Mouse (Mus musculus) MEL (cell line): ENCODE results near the gene Myzap. TPM values are rescaled to one million over a fixed set of nuclear protein-coding genes. Genes with fewer than 3 reads are reported as not detected.
A peak's percentile ranks its signal among the peaks of the same experiment; 100 is the strongest.

Source experiments
- DNase-seq: peaks from one replicate; pipeline ENCODE4 v3.0.0; 2011; ENCODE audit warnings: low read depth, low spot score
- H3K27ac ChIP-seq: 2 replicates; pipeline ENCODE4 v1.5.1; 2012; ENCODE audit warnings: low read depth, mild to moderate bottlenecking, control low read depth, low read length, moderate library complexity; ENCODE audit not compliant: control insufficient read depth
- H3K27me3 ChIP-seq, 2 experiments: fragments of 150-350 bp in 1 of 2; sonication (generic) in 1 of 2; 2 replicates each; pipeline ENCODE4 v1.6.1; 2012; ENCODE audit warnings: low read length in 2 of 2, mild to moderate bottlenecking in 2 of 2, improper control_type of control experiment in 1 of 2, moderate library complexity in 1 of 2; ENCODE audit not compliant: insufficient read depth in 2 of 2, control insufficient read depth in 1 of 2
- H3K36me3 ChIP-seq, 2 experiments: 2 replicates each; pipeline ENCODE4 v1.6.1; 2012 to 2014; ENCODE audit warnings: low read length in 2 of 2, improper control_type of control experiment in 1 of 2, inconsistent platforms in 1 of 2, mild to moderate bottlenecking in 1 of 2; ENCODE audit not compliant: insufficient read depth in 2 of 2, control insufficient read depth in 1 of 2
- H3K4me1 ChIP-seq, 2 experiments: fragments of 150-350 bp in 1 of 2; sonication (generic) in 1 of 2; 2 replicates each; pipeline ENCODE4 v1.6.1; 2012; ENCODE audit warnings: low read length in 2 of 2, improper control_type of control experiment in 1 of 2, mild to moderate bottlenecking in 1 of 2; ENCODE audit not compliant: insufficient read depth in 2 of 2, control insufficient read depth in 1 of 2
- H3K4me3 ChIP-seq, 2 experiments: fragments of 150-350 bp in 1 of 2; sonication (generic) in 1 of 2; 2 replicates each; pipeline ENCODE4 v1.5.1; 2012; ENCODE audit warnings: low read depth in 2 of 2, low read length in 2 of 2, mild to moderate bottlenecking in 2 of 2, moderate library complexity in 2 of 2, control low read depth in 1 of 2, improper control_type of control experiment in 1 of 2; ENCODE audit not compliant: control insufficient read depth in 1 of 2, insufficient read depth in 1 of 2
- H3K79me2 ChIP-seq: 2 replicates; pipeline ENCODE4 v1.6.1; 2012; ENCODE audit warnings: mild to moderate bottlenecking, low read length, moderate library complexity; ENCODE audit not compliant: control insufficient read depth, poor library complexity, insufficient read depth
- H3K9ac ChIP-seq: 2 replicates; pipeline ENCODE4 v1.6.1; 2012; ENCODE audit warnings: low read depth, mild to moderate bottlenecking, control low read depth, low read length, moderate library complexity; ENCODE audit not compliant: control insufficient read depth, poor library complexity, severe bottlenecking
- H3K9me3 ChIP-seq: fragments of 150-350 bp; sonication (generic); replicated peaks from 2 replicates; pipeline ENCODE4 v1.6.1; 2012; ENCODE audit warnings: mild to moderate bottlenecking, low read length, improper control_type of control experiment, moderate library complexity; ENCODE audit not compliant: insufficient read depth
- BHLHE40 ChIP-seq: IDR thresholded peaks from 2 replicates; pipeline ENCODE4 v1.6.1; 2012; ENCODE audit warnings: low read depth, mild to moderate bottlenecking, inconsistent platforms, low read length, improper control_type of control experiment, borderline replicate concordance
- CHD2 ChIP-seq: IDR thresholded peaks from 2 replicates; pipeline ENCODE4 v1.6.1; 2011; ENCODE audit warnings: low read length, improper control_type of control experiment
- CTCF ChIP-seq, 3 experiments: IDR thresholded peaks in 2 of 3; conservative IDR thresholded peaks in 1 of 3; 2 replicates each; pipeline ENCODE4 v1.5.1; 2011 to 2012; ENCODE audit warnings: low read length in 3 of 3, low read depth in 2 of 3, mild to moderate bottlenecking in 2 of 3, improper control_type of control experiment in 1 of 3, inconsistent platforms in 1 of 3, mixed read lengths in 1 of 3, moderate library complexity in 1 of 3; ENCODE audit not compliant: control insufficient read depth in 1 of 3, insufficient read depth in 1 of 3, poor library complexity in 1 of 3, severe bottlenecking in 1 of 3
- ELF1 ChIP-seq: IDR thresholded peaks from 2 replicates; pipeline ENCODE4 v1.6.1; 2014; ENCODE audit warnings: low read depth, mild to moderate bottlenecking, inconsistent platforms, low read length, improper control_type of control experiment, moderate library complexity
- ETS1 ChIP-seq: IDR thresholded peaks from 2 replicates; pipeline ENCODE4 v1.6.1; 2012; ENCODE audit warnings: low read depth, mild to moderate bottlenecking, inconsistent platforms, low read length, improper control_type of control experiment, moderate library complexity
- GABPA ChIP-seq: IDR thresholded peaks from 2 replicates; pipeline ENCODE4 v1.6.1; 2012; ENCODE audit warnings: low read depth, mild to moderate bottlenecking, inconsistent platforms, low read length, improper control_type of control experiment, moderate library complexity
- GATA1 ChIP-seq: IDR thresholded peaks from 2 replicates; pipeline ENCODE4 v1.6.1; 2011; ENCODE audit warnings: low read depth, low read length, improper control_type of control experiment
- JUND ChIP-seq: IDR thresholded peaks from 2 replicates; pipeline ENCODE4 v1.6.1; 2011; ENCODE audit warnings: low read depth, mild to moderate bottlenecking, improper control_type of control experiment, low read length
- KAT2A ChIP-seq: conservative IDR thresholded peaks from 2 replicates; pipeline ENCODE4 v1.6.1; 2012; ENCODE audit warnings: low read depth, low read length, improper control_type of control experiment, inconsistent platforms
- MAFK ChIP-seq: IDR thresholded peaks from 2 replicates; pipeline ENCODE4 v1.6.1; 2011; ENCODE audit warnings: low read depth, mild to moderate bottlenecking, low read length, improper control_type of control experiment, borderline replicate concordance
- MXI1 ChIP-seq: IDR thresholded peaks from 2 replicates; pipeline ENCODE4 v1.6.1; 2011; ENCODE audit warnings: mild to moderate bottlenecking, low read depth, low read length, improper control_type of control experiment
- RAD21 ChIP-seq: IDR thresholded peaks from 2 replicates; pipeline ENCODE4 v1.6.1; 2011; ENCODE audit warnings: mild to moderate bottlenecking, low read depth, low read length, improper control_type of control experiment
- RCOR1 ChIP-seq: IDR thresholded peaks from 2 replicates; pipeline ENCODE4 v1.6.1; 2012; ENCODE audit warnings: low read depth, mild to moderate bottlenecking, inconsistent platforms, low read length, improper control_type of control experiment
- SIN3A ChIP-seq: IDR thresholded peaks from 2 replicates; pipeline ENCODE4 v1.6.1; 2012; ENCODE audit warnings: low read length, improper control_type of control experiment, inconsistent platforms
- SMC3 ChIP-seq: IDR thresholded peaks from 2 replicates; pipeline ENCODE4 v1.6.1; 2011; ENCODE audit warnings: low read depth, low read length, improper control_type of control experiment
- TAL1 ChIP-seq: IDR thresholded peaks from 2 replicates; pipeline ENCODE4 v1.6.1; 2012; ENCODE audit warnings: mild to moderate bottlenecking, inconsistent platforms, low read length, moderate library complexity, mixed read lengths
- UBTF ChIP-seq: IDR thresholded peaks from 2 replicates; pipeline ENCODE4 v1.6.1; 2012; ENCODE audit warnings: low read depth, mild to moderate bottlenecking, inconsistent platforms, low read length, improper control_type of control experiment, moderate library complexity, borderline replicate concordance; ENCODE audit not compliant: insufficient read depth
- USF2 ChIP-seq, 2 experiments: IDR thresholded peaks; 2 replicates each; pipeline ENCODE4 v1.6.1; 2011 to 2012; ENCODE audit warnings: improper control_type of control experiment in 2 of 2, low read length in 2 of 2, borderline replicate concordance in 1 of 2, inconsistent platforms in 1 of 2, low read depth in 1 of 2, mild to moderate bottlenecking in 1 of 2; ENCODE audit not compliant: insufficient read depth in 1 of 2
- ZC3H11A ChIP-seq: IDR thresholded peaks from 2 replicates; pipeline ENCODE4 v1.6.1; 2012; ENCODE audit warnings: low read depth, mild to moderate bottlenecking, inconsistent platforms, low read length, improper control_type of control experiment
- ZKSCAN1 ChIP-seq: IDR thresholded peaks from 2 replicates; pipeline ENCODE4 v1.6.1; 2012; ENCODE audit warnings: low read depth, mild to moderate bottlenecking, inconsistent platforms, low read length, improper control_type of control experiment, moderate library complexity
- polyA plus RNA-seq, 2 experiments: library from polyadenylated mRNA; stranded (reverse) in 1 of 2; unstranded in 1 of 2; fragments of >175 nt in 1 of 2; fragments of >200 nt in 1 of 2; gene quantifications; 2 replicates each; pipeline versions ENCODE4 v1.2.1 to v1.2.4; 2012; ENCODE audit warnings: low replicate concordance in 2 of 2, low read depth in 1 of 2; ENCODE audit not compliant: insufficient read length in 2 of 2, insufficient read depth in 1 of 2, missing spikeins in 1 of 2
- total RNA-seq: library from RNA; depleted of rRNA; stranded (reverse); fragments of 300-350 nt; gene quantifications from 2 replicates; pipeline ENCODE4 v1.2.3, GENCODE M21; 2012

Myzap gene
- total and polyA plus RNA-seq, 3 experiments: 0.06 TPM; not detected in 2

DNA sequence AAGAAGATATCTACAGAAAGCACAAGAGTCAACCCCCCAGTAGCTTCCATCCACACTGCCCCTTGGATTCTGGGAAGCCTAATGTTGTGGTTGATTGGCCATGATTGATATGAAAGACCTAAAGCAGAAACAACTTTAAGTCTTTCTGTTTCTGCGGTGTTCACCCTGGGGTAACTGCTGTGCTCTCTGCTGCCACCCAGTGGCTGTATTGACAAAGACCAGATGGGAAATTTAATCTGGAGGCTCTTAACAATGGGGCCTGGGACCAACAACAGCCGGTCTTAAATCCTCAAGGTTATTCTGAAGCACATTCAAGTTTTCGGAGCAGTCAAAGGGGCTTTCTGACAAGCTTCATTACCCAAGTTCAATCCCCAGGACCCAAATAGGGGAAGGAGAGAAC is 24.0 kb upstream of the Myzap start:
- no peaks in the 10 kb centered on the region for H3K36me3 ChIP-seq
- H3K4me1 ChIP-seq: no peaks in the 10 kb centered on the region
- no peaks in the 10 kb centered on the region for H3K9me3 ChIP-seq
- H3K9ac ChIP-seq: no peak overlapping the region; the same call in 1 of the 2 replicates
- peak; percentile 90 for DNase-seq
- peak overlapping the region; percentile 29 to 66 for H3K4me3 ChIP-seq
- TF ChIP-seq RAD21 (peak; percentile 59), SIN3A (peak; percentile 30; the same call in 1 of the 2 replicates), CHD2 (no peak), SMC3 (peak; percentile 87), CTCF (IDR thresholded peaks at IDR 0.05 in 2 of 3, conservative IDR thresholded peaks at IDR 0.05 in 1 of 3; ENCODE audit: control insufficient read depth in 1 of 3, insufficient read depth in 1 of 3, low read depth in 2 of 3, low read length in 3 of 3, poor library complexity in 1 of 3, severe bottlenecking in 1 of 3) (peak; percentile 84 to 95 (median 93)), MXI1 (no peak; the same call in 1 of the 2 replicates), BHLHE40 (0 out of 2 replicates have a peak, but pooled peaks have one; percentile 7), RCOR1 (0 out of 2 replicates have a peak, but pooled peaks have one; percentile 12), ZC3H11A (peak; percentile 59)
- no peaks in the 10 kb centered on the region for H3K79me2 ChIP-seq
- H3K27ac ChIP-seq: no peak overlapping the region
- peaks cover 0 to 1% of the 10 kb centered on the region in 2 experiments; a peak in 1 of 4 replicates for H3K27me3 ChIP-seq

DNA sequence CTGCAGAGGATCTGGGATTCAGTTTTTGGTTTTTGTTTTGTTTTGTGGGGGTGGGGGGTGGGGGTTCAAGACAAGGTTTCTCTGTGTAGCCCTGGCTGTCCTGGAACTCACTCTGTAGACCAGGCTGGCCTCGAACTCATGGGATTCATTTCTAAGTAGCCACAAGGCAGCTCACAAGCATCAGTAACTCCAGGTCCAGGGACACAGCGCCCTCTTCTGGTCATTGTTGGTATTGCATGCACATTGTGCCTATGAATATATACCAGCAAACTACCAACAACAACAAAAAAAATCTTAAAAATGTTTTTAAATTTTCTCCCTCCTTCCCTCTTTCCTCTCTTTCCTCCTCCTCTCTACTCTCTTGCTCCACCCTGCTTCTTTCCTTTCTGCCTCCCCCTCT is 22.5 kb upstream of the Myzap start:
- H3K36me3 ChIP-seq: no peaks in the 10 kb centered on the region
- H3K79me2 ChIP-seq: no peaks in the 10 kb centered on the region
- H3K9ac ChIP-seq: no peak overlapping the region
- peak; percentile 51 for TF ChIP-seq ZC3H11A
- no peak for TF ChIP-seq ELF1
- TF ChIP-seq SMC3: peak; percentile 53
- no peak for TF ChIP-seq MAFK
- TF ChIP-seq UBTF: no peak
- no peak for TF ChIP-seq JUND
- peak; percentile 77 to 89 (median 79) for TF ChIP-seq CTCF (IDR thresholded peaks at IDR 0.05 in 2 of 3, conservative IDR thresholded peaks at IDR 0.05 in 1 of 3; ENCODE audit: control insufficient read depth in 1 of 3, insufficient read depth in 1 of 3, low read depth in 2 of 3, low read length in 3 of 3, poor library complexity in 1 of 3, severe bottlenecking in 1 of 3)
- TF ChIP-seq RAD21: peak; percentile 64
- TF ChIP-seq, all 39 proteins: peak for 4
- Histone ChIP-seq H3K27ac (no peak overlapping the region), H3K27me3 (no peaks in the 10 kb centered on the region), H3K9me3 (no peaks in the 10 kb centered on the region), H3K4me1 (no peaks in the 10 kb centered on the region), H3K4me3 (no peak overlapping the region)
- DNase-seq: peak; percentile 68

DNA sequence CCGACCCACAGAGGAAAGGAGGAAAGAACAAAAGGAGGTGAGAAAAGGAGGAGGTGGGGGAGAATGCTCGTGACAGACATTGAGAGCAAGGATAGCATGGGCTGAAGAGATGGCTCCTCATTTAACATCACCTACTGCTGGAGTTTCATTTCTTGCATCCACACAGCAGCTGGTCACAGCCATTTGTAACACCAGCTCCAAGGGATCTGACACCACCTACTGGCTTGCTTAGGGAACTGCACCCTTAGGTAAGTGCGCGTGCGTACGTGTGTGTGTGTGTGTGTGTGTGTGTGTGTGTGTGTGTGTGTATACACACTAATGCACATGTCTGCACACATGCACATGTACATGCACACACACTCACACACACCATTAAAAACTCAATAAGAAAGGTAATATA is 20.8 kb upstream of the Myzap start:
- Histone ChIP-seq H3K36me3 (no peaks in the 10 kb centered on the region), H3K4me3 (no peak overlapping the region), H3K27ac (no peak overlapping the region), H3K9ac (no peak overlapping the region), H3K79me2 (no peaks in the 10 kb centered on the region), H3K4me1 (no peaks in the 10 kb centered on the region), H3K27me3 (no peaks in the 10 kb centered on the region; a peak in 1 of 4 replicates), H3K9me3 (no peaks in the 10 kb centered on the region)
- no peak for TF ChIP-seq GATA1
- TF ChIP-seq ETS1: no peak
- TF ChIP-seq USF2 (IDR thresholded peaks at IDR 0.05; ENCODE audit: borderline replicate concordance in 1 of 2, insufficient read depth in 1 of 2, low read depth in 1 of 2, low read length in 2 of 2): no peak
- no peak for TF ChIP-seq GABPA
- no peak for TF ChIP-seq ZKSCAN1
- TF ChIP-seq SMC3: no peak; the same call in 1 of the 2 replicates
- no peak for TF ChIP-seq JUND
- no peak for TF ChIP-seq KAT2A
- peak; percentile 14 for TF ChIP-seq RAD21
- no peak for TF ChIP-seq TAL1
- TF ChIP-seq SIN3A: no peak
- no peak for TF ChIP-seq UBTF
- TF ChIP-seq CTCF (IDR thresholded peaks at IDR 0.05 in 2 of 3, conservative IDR thresholded peaks at IDR 0.05 in 1 of 3; ENCODE audit: control insufficient read depth in 1 of 3, insufficient read depth in 1 of 3, low read depth in 2 of 3, low read length in 3 of 3, poor library complexity in 1 of 3, severe bottlenecking in 1 of 3): peak; percentile 8 to 43 (median 21); a peak in 3 of 6 replicates
- DNase-seq: peak; percentile 27
